Mouse (Mus musculus) thymus, adult 2 months (tissue): ENCODE results near the gene Trim11. TPM values are rescaled to one million over a fixed set of nuclear protein-coding genes. Genes with fewer than 3 reads are reported as not detected.

Source experiments
- DNase-seq: peaks from one replicate; pipeline ENCODE4 v3.0.0; 2021
- H3K27ac ChIP-seq: fragments of 200-500 bp; 2 replicates; pipeline ENCODE4 v1.5.1; 2012; ENCODE audit warnings: low read length, control low read depth; ENCODE audit not compliant: control insufficient read depth, insufficient read depth
- H3K27me3 ChIP-seq: fragments of 200-500 bp; 2 replicates; pipeline ENCODE4 v1.6.1; 2012; ENCODE audit warnings: mild to moderate bottlenecking, low read length, moderate library complexity, mixed read lengths; ENCODE audit not compliant: control insufficient read depth, insufficient read depth
- H3K36me3 ChIP-seq: fragments of 200-500 bp; 2 replicates; pipeline ENCODE4 v1.6.1; 2012; ENCODE audit warnings: mild to moderate bottlenecking, low read length, moderate library complexity; ENCODE audit not compliant: control insufficient read depth, insufficient read depth
- H3K4me1 ChIP-seq: fragments of 200-500 bp; replicated peaks from 2 replicates; pipeline ENCODE4 v1.6.1; 2012; ENCODE audit warnings: low read length; ENCODE audit not compliant: control insufficient read depth, insufficient read depth
- H3K4me3 ChIP-seq: fragments of 200-500 bp; 2 replicates; pipeline ENCODE4 v1.5.1; 2012; ENCODE audit warnings: mild to moderate bottlenecking, low read length, control low read depth, moderate library complexity; ENCODE audit not compliant: control insufficient read depth, insufficient read depth
- CTCF ChIP-seq: fragments of 200-500 bp; IDR thresholded peaks from 2 replicates; pipeline ENCODE4 v1.5.1; 2012; ENCODE audit warnings: mild to moderate bottlenecking, control low read depth, low read length, moderate library complexity, borderline replicate concordance; ENCODE audit not compliant: control insufficient read depth, poor library complexity, insufficient read depth; ENCODE audit errors: extremely low read depth
- POLR2A ChIP-seq: fragments of 200-500 bp; IDR thresholded peaks from 2 replicates; pipeline ENCODE4 v1.6.1; 2012; ENCODE audit warnings: mild to moderate bottlenecking, low read length, control low read depth, moderate library complexity; ENCODE audit not compliant: control insufficient read depth, poor library complexity, insufficient read depth; ENCODE audit errors: extremely low read depth
- WGBS: fragments of 180-500 bp; shearing (Covaris S2); methylation state at CpG from one replicate; pipeline ENCODE4 v1.1.7; 2018; 5-methylcytosine and 5-hydroxymethylcytosine counted together
- polyA plus RNA-seq: library from polyadenylated mRNA; depleted of rRNA; stranded (reverse); fragments of >200 nt; gene quantifications from 2 replicates; pipeline ENCODE4 v1.2.3, GENCODE M21; 2012

Trim11 gene
- polyA plus RNA-seq, 1 experiment: 114 TPM

DNA sequence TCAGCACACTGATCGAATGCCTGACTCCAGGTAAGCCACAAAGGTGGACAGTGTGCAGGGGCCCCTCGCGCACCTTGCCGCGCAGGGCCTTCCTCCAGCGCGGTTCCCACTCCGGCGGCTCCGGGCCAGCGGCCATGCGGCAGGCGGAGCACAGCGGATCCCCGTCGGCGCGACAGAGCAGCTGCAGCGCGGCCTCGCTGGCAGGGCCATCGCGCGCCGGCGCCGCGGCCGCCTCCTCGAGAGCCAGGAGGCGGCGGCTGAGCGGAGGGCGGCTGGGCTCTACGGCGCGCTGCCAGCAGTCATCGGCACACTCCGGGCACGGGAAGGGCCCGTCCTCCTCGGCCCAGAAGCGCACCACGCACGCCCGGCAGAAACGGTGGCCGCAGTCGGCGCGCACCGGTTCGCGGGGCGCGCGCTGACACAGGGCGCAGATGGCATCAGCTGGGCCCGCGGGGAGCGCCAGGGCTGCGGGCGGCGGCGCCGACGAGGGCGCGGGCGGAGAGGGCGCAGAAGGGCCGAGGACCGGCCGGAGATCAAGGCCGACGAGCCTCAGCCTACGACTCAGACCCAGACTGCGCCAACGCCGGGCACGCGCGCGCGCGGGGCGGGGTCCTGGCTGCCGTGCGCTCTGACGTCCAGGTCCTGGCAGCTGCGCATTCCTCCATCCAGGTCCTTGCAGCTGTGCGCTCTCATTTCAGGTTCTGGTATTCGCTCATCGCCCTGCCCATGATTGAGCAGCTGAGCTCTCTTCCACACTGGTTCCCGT lies 39.4 kb upstream of the Trim11 start, which contains the start of gene Rnf187:
TSS of gene Rnf187 (minus strand) at position 595 of the 766 bp plus-strand sequence.
- TF ChIP-seq POLR2A (peak; percentile 84), CTCF (0 out of 2 replicates have a peak, but pooled peaks have one; percentile 39)
- Histone ChIP-seq H3K36me3 (peaks cover 11% of the 10 kb centered on the region), H3K4me1 (peaks cover 14% of the 10 kb centered on the region), H3K27me3 (no peaks in the 10 kb centered on the region), H3K27ac (no peak within 1 kb of the TSS), H3K4me3 (peak within 1 kb of the TSS; percentile 76)
- under 1% methylated on average over 94 of the region's 95 CpGs for WGBS
- peak; percentile 92 for DNase-seq

DNA sequence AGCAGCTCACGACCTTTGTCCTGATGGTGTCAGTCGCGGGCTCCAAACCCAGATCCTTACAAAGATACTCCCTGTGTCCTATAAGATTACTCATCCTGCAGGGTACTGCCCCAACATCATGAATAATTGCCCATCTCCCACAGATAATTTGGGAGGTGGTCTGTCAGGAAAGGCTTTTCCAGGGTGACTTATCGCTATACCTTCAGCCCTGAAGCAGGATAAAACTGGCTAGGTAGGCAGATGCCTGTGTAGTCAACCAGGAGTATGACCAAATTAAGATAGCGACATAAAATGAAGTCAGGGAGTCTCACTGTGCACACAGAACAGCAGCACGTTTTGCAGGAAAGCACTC lies 38.8 kb upstream of the Trim11 start:
- WGBS: 28% methylated on average over 6 of the region's 6 CpGs
- H3K36me3 ChIP-seq: peaks cover 5% of the 10 kb centered on the region
- DNase-seq: no peak

DNA sequence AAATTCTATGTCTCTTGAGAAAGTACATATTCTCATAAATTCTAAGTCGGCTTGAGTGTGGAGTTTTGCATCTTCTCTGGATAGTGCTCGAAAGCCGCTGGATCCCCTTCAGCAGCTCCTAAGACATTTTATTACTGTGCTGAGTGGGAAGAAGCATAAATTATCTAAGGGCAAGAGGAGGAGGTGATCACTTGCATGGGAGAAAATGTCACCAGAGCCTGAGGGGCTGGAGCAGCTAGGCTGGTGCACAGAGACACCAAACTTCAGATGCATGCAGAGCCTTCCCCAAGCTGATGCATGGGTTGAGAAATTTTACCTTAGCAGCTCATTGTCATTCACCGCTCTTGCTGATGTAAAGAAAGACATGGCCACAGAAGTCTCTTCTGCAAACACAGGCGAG lies 33.8 kb upstream of the Trim11 start:
- no peak overlapping the region for H3K4me3 ChIP-seq
- no peaks in the 10 kb centered on the region for H3K36me3 ChIP-seq
- DNase-seq: no peak
- H3K27me3 ChIP-seq: no peaks in the 10 kb centered on the region
- WGBS: 94% methylated on average over 5 of the region's 5 CpGs
- TF ChIP-seq POLR2A (no peak), CTCF (no peak)
- H3K27ac ChIP-seq: no peak overlapping the region
- H3K4me1 ChIP-seq: 0 out of 2 replicates have a peak, but pooled peaks cover 1% of the 10 kb centered on the region

More for the DNA sequence above, 38.8 kb upstream of the Trim11 start:
- Histone ChIP-seq H3K4me1 (peaks cover 14% of the 10 kb centered on the region), H3K27ac (no peak overlapping the region), H3K4me3 (no peak overlapping the region), H3K27me3 (no peaks in the 10 kb centered on the region)
- TF ChIP-seq POLR2A (no peak), CTCF (no peak)

DNA sequence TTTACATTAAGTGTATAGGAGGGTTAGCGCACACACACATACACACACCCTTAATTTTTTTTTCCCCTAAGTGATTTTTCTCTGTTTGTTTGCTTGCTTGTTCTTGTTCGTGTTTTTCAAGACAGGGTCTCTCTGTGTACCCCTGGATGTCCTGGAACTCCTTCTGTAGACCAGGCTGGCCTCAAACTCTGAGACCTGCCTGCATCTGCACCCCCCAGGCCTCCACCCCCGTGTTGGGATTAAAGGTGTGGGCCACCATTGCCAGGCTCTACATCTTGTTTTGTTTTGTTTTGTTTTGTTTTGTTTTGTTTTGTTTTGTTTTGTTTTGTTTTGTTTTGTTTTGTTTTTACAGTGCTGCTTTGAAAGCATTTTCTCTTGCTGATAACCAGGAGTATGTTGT lies 30.6 kb upstream of the Trim11 start:
- Histone ChIP-seq H3K27me3 (no peaks in the 10 kb centered on the region), H3K27ac (no peak overlapping the region)
- TF ChIP-seq CTCF: no peak
- TF ChIP-seq POLR2A: no peak

DNA sequence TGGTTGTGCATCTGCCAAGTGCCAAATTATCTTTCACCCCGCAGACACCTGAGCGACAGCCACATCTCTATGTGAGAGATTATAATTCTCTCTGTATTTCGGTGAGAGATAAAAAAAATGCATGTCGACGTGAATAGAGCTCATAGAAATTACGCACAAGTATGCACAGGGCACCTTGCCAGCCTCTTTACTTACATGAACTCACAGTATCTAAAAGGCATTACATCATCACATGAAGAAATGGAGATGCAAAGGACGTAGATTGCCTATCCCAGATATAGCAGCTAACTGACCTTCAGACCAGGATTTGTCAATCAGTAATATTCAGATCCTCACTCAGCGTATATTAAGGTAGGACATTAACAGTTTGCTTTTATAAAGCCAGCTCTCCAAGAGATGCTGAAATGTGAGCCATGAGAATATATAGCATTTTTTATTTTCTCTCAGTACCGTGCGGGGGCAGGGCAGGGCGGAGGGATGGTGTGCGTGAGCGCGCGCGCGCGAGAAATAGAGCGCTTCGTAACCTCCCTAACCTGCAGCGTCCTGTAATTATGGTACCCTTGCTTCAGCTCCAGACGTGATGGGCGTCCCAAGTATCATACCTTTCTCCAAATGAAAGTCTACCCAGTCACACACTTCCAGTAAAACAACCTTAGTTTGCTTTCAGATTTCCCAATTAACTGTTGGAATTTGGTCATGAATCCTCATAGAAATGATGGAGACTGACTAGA lies 29.9 kb upstream of the Trim11 start:
- Histone ChIP-seq H3K4me1 (peaks cover 3% of the 10 kb centered on the region; the same call in 1 of the 2 replicates), H3K27me3 (no peaks in the 10 kb centered on the region), H3K27ac (peak overlapping the region; percentile 71), H3K36me3 (no peaks in the 10 kb centered on the region), H3K4me3 (peak overlapping the region; percentile 15; the same call in 1 of the 2 replicates)
- 26% methylated on average over 23 of the region's 23 CpGs for WGBS
- DNase-seq: peak; percentile 59
- TF ChIP-seq POLR2A (no peak), CTCF (no peak)

More for the DNA sequence above, 30.6 kb upstream of the Trim11 start:
- WGBS: 91% methylated on average over 3 of the region's 3 CpGs
- Histone ChIP-seq H3K4me1 (0 out of 2 replicates have a peak, but pooled peaks cover 3% of the 10 kb centered on the region), H3K4me3 (no peak overlapping the region), H3K36me3 (no peaks in the 10 kb centered on the region)
- no peak for DNase-seq

DNA sequence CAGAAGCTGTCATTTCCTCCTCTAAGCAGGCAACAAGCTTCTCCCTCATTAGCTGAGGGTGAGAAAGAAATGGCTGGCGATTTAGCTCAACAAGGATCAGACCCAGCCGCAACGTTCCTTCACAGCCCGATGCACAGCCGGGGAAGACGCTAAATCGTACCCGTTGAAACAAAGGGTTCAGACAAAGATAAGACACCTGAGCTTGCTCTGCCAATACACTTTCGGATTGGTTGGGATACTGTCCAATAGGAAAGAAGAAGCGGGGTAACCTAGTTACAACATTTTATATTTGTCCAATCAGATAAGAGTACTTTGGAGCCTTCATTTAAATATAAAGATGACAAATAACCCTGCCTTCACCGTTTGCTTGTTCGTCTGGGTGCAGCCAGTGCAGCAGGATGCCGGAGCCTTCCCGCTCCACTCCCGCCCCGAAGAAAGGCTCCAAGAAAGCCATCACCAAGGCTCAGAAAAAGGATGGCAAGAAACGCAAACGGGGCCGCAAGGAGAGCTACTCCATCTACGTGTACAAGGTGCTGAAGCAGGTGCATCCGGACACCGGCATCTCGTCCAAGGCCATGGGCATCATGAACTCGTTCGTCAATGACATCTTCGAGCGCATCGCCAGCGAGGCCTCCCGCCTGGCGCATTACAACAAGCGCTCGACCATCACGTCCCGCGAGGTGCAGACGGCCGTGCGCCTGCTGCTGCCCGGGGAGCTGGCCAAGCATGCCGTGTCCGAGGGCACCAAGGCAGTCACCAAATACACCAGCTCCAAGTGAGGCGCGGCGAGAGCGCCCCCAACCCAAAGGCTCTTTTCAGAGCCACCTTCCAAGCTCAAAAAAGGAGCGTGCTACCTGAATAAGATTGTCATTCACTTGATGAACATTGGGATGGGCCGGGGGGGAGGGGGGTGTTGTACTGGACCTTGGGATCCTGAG lies 29.1 kb upstream of the Trim11 start, which contains the start of gene Hist3h2ba:
TSS of gene Hist3h2ba (plus strand) at position 379 of the 938 bp plus-strand sequence.
- H3K27ac ChIP-seq: peak within 1 kb of the TSS; percentile 92

More for the DNA sequence above, 29.1 kb upstream of the Trim11 start, which contains the start of gene Hist3h2ba:
- 1% methylated on average over 48 of the region's 48 CpGs for WGBS
- peak; percentile 79 for DNase-seq
- TF ChIP-seq CTCF (no peak), POLR2A (peak; percentile 97)
- Histone ChIP-seq H3K27me3 (no peaks in the 10 kb centered on the region), H3K4me3 (peak within 1 kb of the TSS; percentile 60), H3K36me3 (no peaks in the 10 kb centered on the region), H3K4me1 (peaks cover 8% of the 10 kb centered on the region; the same call in 1 of the 2 replicates)
